Mouse (Mus musculus) left cerebral cortex, adult 11 months (tissue): ENCODE data around the gene Numb.

Source experiments
- DNase-seq: peaks from one replicate; pipeline ENCODE4 v3.0.0; 2022; ENCODE audit warnings: low spot score

The Numb gene

DNA sequence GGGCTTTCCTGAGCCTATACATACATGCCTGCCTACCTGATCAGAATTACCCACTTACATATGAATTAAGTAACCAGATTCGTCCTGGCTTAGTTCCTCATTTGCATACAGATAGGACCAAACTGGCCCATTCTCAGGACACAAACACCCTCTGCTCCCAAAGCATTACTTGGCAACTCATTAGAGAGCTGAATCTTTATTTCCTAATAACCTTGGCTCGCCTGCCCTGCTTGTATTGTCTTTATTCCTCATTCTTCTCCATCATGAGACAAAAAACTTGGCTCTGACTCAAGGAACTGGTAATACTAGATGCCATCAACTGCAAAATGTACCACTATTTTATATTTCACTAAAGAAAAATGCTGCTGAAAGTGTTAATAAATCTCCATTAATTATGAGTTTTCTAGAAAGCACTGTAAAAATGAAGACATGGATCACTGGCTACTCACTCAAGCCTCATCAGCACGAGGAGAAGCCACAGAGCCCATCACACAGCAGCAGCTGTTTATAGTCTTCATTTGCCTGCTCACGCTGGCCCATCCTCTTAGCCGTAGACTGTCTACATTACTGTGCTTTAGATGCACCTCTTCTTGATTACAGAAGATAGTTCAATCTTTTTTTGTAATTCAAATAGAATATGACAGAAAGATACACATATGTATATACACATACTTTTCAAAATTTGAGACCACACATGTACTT is 69.1 kb downstream of the Numb start:
- no peak for DNase-seq

DNA sequence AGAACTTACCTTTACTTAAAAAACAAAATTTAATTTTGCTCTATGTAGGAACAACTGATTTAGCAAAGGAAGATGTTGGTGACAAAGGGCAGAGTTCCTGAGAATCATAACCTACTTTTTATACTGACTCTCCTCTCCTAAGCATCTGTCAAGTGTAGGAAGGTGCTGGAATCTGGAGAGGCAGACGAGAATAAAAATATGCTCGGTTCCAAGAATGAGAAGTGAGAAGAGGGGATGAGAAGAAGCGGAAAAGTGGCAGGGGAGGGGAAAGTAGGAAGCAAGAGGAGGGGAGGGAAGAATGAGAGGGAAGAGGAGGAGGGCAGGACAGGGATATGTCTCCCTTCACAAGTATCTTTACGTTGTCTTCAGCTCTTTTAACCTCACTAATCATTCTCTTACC is 71.4 kb downstream of the Numb start:
- peak; percentile 28 for DNase-seq

DNA sequence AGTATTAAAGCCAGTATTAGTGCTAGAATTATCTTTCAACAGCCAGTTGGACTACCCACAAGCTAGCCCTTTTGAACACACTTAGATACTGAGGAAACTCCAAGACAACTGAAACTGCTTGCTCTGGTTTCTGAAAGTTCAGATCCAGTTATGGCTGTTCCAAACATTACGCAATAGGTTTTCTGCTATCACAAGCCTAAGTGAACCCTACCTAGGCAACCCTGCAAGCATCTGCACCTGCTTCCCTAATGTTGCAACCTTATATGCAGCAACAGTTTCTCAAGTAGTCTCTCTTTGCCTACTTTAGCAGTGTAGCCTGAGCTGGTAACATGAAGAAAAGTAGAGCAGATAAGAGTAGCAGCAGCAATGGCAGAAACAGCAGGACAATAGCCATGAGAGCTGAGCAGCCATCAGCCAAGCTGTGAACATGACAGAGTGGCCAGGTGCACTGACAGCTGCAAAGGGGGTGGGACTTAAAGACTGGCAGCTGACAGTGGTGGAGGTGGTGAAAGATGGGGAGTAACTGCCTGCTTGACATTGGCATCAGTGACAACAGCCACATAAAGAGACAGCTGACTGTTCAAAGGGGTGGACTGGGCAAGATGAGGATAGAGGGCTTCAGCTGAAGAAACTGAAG is 73.0 kb downstream of the Numb start:
- DNase-seq: no peak

DNA sequence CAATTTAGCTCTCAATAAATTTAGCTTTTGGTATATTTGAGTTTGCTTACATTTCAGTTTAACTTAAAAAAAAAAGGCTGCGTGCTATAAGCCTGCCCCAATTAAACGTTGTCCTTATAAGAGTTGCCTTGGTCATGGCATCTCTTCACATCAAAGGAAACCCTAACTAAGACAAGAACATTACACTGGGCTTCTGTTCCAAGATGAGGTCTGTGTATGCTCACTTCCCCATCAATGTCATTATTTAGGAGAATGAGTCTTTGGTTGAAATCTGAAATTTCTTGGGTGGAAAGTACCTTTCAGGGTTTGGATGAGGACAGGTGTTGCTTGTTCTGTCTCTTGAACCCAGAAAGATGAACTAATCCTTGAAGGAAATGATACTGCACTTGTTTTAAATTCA is 73.9 kb downstream of the Numb start:
- DNase-seq: no peak

DNA sequence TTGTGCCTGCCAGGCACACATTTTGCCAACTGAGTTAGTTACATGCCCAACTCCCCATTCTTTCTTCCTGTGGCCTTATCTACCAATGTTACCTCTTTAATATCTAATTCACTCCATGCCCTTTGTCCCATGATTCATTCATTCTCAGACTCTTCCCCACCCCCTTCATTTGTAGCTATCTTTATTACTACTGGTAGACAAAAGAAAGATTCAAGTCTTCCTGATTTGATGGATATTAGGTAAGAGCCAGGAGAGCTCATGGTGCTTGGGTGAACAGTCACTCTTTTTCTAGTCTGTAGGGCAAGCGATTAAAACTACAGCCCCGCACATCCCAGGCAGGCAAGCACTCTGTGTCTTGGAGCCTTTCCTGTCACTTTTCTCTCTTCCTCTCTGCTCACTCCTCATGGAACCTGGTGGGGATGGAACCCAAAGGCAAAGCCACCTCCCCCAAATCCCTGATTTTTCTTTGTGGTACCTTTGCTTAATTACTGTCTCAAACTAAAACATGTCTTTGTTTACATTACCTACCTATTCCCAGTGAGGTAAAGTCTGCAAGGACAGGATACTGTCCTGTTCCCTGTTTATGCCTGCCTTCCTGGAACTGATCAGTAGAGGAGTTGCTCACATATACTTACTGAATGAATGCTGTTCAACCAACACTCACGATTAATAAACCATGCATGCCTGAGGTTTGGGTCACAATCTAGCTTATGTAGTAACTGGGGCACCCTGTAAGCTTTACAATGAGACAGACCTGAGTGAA is 78.9 kb downstream of the Numb start:
- DNase-seq: no peak

DNA sequence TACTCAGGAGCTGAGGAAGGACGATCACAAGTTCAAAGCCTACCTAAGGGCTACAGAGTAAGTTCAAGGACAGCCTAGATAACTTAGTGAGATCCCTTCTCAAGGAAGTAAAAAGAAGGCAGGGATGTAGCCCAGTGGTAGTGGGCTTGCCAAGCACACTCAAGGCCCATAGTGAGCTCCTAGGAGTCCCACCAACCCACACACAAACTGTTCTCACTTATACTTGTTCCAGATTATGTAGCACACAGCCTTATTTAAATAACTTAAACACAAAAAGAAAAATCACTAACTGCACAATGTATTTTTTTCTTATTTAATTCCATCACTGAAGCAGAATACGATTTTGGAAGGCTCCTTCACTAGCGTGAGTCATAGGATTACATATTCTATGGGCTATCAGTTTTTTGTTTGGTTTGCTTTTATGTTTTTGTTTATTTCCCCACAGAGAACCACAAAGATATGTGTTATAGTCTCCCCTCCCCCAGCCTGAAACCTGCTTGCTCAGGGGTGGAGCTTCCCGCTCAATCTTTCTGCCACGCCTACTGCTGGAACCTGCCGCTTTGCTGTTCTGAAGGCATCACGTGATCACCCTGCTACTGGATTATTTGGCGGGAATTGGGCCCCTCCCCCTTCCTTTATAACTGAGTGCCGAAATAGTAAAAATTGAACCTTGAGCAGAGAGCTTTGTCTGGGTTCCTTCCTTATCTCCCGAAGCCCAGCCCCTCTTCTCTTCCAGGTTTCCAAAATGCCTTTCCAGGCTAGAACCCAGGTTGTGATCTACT is 80.1 kb downstream of the Numb start:
- DNase-seq: no peak

DNA sequence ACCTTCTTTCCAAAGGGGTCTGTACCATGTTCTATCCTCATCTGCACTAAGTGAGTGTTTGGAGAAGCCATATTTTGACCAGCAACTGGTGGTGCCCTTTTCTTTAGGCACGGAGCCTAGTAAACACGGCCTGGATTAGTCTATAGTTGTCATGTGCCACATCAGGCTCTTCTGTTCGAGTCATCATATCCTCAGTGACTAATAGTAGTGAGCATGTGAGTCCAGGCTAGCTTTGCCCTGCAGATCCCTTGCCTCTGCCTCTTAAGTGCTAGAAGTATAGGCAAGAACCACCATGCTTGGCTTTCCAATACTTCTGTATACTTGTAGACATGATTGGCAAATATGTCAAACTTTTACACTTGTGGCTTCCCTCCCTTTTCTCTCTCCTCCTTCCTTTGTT is 87.8 kb downstream of the Numb start:
- no peak for DNase-seq

DNA sequence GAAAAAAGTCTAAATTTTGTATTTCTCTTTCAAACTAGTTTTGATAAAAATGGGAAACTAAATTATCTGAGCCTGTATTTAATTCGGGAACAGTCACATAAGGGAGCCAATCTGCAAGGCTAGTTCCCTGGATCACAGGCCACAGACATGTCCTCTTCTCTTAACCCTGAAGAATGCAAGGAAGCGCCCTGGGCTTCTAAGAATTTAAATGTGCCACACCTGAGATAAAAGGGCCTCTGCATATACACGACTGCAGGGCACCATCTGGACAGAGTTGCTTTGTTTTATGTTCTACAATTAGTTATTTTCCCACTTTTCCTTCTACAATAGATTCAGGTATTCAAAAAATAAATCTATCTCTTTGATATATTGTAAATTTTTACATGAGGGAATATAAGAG is 91.3 kb downstream of the Numb start:
- DNase-seq: no peak

DNA sequence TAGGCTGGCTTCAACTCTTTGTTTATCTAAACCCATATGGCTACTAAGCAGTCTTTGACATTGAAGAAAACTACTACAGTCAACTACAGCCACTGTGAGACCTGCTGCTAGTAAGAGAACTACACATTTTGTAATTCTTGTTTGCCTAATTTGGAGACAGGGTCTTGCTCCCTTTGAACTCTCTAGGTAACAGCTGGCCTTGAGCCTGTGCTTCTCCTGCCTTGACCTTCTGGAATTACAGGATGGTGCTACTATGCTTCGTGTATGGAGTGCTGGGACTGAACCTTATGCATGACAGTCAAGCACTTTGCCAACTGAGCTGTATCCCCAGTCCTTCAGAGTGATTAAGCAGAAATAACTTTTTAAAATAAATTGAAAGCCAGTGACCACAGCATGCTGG is 105.1 kb downstream of the Numb start:
- no peak for DNase-seq

DNA sequence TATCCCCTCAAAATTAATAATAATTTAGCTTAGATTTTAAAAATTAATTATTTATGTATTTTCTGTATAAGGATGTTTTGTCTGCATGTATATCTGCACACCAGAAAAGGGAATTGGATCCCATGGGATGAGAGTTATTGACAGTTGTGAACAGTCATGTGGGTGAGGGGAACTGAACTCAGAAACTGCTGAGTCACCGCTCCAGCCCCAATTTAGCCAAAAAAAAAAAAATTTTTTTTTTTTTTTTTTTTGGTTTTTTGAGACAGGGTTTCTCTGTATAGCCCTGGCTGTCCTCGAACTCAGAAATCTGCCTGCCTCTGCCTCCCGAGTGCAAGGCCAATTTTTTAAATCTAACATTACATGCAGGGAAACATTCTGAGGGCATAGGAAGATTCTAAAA is 109.8 kb downstream of the Numb start:
- no peak for DNase-seq

DNA sequence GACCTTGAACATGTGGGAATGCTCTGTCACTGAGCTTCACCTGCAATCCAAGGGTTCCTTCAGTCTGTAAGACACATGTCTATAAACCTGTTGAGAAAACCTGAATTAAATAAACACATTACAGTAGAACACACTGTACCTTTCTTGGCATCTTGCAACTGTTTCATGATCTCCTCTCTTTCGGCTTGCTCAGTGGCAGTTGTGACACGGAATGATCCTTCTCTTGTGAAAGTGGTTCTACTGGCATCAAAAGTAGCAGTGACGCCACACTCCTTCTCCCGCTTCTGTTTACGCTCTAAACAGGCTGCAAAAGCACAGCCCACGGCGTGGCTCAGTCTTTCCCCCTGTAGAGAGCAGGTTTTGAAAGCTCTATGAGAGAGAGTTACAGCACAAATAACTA is 118.1 kb downstream of the Numb start:
- DNase-seq: no peak

DNA sequence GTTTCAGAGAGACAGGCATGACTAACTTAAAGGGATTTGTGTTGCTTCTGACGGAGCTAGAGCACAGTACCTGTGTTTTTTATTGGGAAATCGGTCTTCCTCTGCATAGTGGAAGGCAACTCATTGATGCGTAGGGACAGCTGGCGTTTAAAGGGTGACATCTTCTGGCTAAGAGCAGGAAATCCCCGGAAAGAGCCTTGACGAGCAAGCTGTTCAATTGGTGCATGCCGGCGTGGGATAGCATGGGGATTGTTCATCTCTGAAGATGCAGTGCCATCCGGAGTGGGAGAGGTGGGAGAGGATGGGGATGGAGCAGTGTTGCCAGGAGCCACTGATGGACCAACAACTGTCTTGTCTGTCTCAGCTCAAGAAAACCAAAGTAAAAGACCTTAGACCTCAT is 120.8 kb downstream of the Numb start:
- DNase-seq: no peak

DNA sequence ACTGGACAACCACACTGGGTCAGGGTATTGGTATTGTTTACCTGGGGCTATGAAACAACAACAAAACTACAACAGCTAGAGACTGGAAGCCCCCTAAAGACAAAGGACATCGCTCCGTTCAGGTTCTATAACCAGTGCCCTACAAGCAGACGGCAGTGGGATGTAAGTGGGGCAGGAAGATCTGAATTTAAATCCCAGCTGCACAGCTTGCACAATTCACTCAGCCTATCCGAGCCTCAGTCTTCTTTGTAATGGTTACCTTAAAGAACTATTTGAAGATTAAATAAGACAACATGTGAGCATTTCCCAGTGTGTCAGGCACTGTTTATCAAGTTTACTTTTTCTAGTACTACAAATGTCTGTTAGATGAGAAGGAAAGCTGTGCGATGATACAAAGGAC is 123.4 kb downstream of the Numb start:
- no peak for DNase-seq

DNA sequence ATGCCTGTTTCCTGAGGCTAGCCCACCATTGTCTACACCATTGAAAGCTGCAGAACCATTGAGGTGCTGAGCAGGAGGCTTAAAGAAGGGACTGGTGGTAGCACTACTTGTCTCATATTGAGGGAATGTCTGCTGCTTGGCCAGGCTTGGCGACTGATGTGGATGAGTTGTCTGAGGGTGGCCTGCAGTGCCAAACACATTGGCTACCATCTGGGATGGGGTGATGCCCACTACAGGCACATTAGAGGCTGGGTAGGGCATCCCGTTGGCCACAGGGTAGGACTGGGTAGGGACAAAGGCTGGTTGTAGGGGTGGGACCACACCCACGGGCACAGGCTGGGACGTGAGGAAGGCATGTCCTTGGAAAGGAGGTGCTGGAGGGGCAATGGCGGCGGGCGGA is 126.1 kb downstream of the Numb start:
- no peak for DNase-seq

DNA sequence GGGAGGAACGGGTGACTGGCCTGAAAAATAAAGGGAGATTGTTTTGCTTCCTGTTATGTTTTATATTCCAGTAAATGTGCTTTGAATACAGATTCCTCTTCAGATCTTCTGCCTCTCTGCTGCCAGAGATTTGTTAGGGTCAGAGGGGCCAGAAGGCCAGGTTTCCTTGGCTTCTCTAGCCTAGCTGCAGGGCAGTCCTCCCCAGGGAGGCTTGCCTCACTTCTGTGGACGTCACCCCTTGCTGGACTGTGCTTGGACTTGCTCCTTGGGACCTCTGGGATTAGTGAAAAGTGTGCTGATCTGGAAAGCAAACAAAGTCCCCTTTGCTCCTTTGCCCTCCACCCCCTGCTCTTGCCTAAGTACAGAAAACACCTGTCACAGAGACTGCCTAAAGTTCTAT is 126.7 kb downstream of the Numb start:
- no peak for DNase-seq

DNA sequence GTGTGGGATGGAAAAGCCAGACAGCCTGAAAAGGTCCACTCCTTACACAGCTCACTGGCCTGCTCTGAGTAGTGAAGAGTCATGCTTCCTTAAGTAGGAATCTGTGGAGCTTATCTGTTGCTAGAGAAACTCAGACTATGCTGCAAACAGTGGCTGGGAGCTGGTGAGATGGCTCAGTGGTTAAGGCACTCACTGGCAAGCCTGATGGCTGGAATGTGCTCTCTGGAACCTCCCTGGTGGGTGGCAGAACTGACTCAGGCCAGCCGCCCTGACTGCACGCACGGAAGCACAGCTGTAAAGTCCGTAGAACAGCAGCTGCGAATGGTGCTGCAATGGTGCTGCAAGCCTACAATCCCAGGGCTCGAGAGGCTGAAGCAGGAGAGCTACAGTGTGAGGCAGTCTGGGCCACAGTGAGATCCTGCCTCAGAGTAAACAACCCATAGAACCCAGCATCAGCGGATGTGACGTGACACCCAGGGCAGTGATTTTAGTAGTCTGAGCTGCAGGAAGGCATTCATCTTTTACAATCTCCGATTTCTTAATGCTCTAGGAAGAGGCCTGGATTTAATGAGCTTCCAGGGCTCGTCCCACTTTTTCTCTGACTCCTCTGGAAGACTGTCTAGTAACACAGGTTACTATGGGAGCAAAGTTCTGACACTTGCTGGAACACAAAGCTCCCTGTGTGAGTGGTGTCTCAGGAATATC is 128.9 kb downstream of the Numb start:
- DNase-seq: no peak

DNA sequence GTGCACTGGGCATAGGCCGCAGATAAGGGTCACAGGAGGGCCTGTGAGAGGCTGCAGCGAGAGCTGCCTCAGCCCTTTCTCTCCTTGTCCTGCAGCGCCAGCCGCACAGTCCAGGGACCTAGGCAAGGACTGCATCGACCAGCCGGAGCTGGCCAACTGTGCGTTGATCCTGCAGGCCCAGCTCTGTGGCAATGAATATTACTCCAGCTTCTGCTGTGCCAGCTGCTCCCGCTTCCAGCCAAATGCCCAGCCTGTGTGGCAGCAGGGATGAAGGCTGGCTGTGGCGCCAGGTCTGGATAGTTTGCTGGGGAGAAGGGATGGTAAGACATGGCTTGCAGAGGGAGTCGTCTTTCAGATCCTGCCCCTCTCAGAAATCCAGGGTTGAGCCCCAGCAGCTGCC is 130.0 kb downstream of the Numb start:
- no peak for DNase-seq

DNA sequence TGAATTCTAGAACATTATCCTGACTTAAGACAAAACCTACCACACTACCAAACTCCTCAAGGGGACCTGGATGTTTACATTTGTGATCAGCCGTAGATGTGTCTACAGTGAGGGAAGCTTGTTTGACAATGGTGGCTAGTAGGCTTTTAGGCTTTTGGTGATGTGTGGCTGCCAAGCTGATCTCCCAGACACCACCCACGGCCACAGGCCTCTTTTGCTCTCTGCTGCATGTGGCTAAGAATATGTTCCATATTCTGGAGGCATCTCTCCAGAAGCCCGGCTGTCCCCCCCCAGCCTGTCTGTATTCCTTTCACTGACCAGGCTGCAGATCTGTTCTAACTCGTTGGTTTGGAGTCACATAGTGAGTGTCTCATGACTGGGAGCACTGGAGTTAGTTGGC is 131.0 kb downstream of the Numb start:
- no peak for DNase-seq

DNA sequence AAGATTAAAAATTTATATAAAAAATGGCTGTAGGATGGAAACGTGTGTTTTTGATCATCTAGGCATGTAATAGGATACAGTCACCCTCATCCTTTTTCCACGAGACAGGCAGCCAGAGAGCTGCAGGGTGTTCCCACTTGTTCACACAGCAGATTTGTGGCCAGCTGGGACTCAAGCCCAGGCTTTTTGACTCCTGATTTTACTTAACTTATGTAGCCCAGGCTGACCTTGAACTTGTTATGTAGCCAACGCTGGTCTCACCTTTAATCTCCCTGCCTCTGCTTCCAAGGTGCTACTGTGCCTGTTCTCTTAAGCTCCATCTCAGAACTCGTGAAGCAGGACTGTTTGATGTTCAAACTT is 132.0 kb downstream of the Numb start:
- DNase-seq: no peak

DNA sequence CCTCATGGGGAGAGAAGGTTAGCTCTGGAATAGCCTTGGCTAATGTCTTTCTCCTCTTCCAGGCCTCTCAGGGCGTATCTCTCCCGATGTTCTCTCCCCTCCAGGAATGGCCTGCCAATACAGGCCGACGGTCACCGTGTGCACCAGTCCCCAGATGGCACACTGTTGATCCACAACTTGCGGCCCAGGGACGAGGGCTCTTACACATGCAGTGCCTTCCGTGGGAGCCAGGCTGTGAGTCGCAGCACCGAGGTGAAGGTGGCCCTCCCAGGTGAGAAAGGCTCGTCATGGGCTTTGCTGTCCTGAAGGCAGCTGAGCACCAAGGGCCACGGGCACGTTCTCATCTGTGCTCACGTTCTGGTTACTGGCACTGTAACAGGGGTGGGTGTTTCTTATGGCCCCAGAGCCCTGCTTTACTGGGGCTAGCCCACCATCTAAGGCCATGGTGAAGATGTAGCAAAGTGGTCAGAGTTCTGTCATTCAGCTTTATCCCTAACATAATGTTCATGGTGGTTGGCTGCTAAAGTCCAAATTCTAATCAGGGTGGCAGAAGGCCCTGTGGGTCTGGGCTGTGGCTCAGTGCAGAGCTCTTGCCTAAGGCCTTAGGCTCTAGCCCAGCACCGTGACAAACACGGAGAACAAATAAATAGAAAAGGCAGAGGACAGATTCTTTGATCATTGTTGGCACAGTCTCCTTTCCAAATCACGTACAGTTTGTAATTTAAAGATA is 132.5 kb downstream of the Numb start:
- no peak for DNase-seq

DNA sequence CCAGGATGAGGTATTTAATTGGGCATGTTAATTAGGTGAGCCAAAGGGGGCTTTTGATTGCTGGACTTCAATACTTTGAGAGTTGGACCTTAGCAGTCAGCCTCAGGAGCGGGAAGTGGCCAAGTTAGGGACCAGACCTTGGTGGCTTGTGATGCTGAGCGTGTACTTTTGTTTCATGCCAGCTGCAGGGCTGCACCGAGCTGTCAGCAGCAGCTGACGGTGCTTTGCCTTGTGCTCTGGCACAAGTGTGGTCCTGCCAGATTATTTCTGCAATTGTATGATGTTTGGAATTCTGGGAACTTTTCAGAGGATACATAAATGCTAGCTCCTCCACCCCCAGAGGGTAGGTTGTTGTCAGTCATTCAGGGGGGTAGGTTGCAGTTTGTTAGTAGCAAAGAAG is 136.4 kb downstream of the Numb start:
- no peak for DNase-seq
